Mouse (Mus musculus) G1E (cell line): ENCODE data around the gene Lmx1a. TPM values are rescaled to one million over a fixed set of nuclear protein-coding genes. Genes with fewer than 3 reads are reported as not detected.

ENCODE experiments used
- ATAC-seq: 2 replicates; pipeline ENCODE4 v1.8.0; 2016; ENCODE audit warnings: mild to moderate bottlenecking; ENCODE audit not compliant: insufficient number of reproducible peaks, poor library complexity, low FRiP score, severe bottlenecking; ENCODE audit errors: extremely low read depth
- DNase-seq: peaks from one replicate; pipeline ENCODE4 v3.0.0; 2012; ENCODE audit warnings: low spot score
- H3K27me3 ChIP-seq: 2 replicates; pipeline ENCODE4 v1.6.1; 2012; ENCODE audit warnings: mild to moderate bottlenecking, low read length, inconsistent platforms; ENCODE audit not compliant: insufficient read depth
- H3K36me3 ChIP-seq: replicated peaks from 2 replicates; pipeline ENCODE3; 2012; ENCODE audit warnings: mild to moderate bottlenecking, inconsistent platforms
- H3K4me1 ChIP-seq: 2 replicates; pipeline ENCODE4 v1.6.1; 2012; ENCODE audit warnings: low read depth, low read length, inconsistent platforms, mixed read lengths; ENCODE audit not compliant: insufficient read depth
- H3K4me3 ChIP-seq: 2 replicates; pipeline ENCODE4 v1.5.1; 2012; ENCODE audit warnings: low read depth, mild to moderate bottlenecking, inconsistent platforms, low read length, moderate library complexity, mixed read lengths
- H3K9me3 ChIP-seq: replicated peaks from 2 replicates; pipeline ENCODE4 v1.6.1; 2012; ENCODE audit warnings: inconsistent platforms
- CTCF ChIP-seq: IDR thresholded peaks from 2 replicates; pipeline ENCODE4 v1.5.1; 2012; ENCODE audit warnings: low read depth, low read length, inconsistent platforms, mixed read lengths
- GATA1 ChIP-seq: IDR thresholded peaks from 2 replicates; pipeline ENCODE4 v1.6.1; 2012; ENCODE audit warnings: borderline replicate concordance, low read length, inconsistent platforms, mixed read lengths
- GATA2 ChIP-seq: IDR thresholded peaks from 2 replicates; pipeline ENCODE4 v1.6.1; 2012; ENCODE audit warnings: low read depth, low read length, inconsistent platforms, borderline replicate concordance
- POLR2AphosphoS5 ChIP-seq: IDR thresholded peaks from 2 replicates; pipeline ENCODE4 v1.6.1; 2012; ENCODE audit warnings: low read depth, low read length, inconsistent platforms; ENCODE audit not compliant: insufficient replicate concordance
- TAL1 ChIP-seq: conservative IDR thresholded peaks from 2 replicates; pipeline ENCODE4 v1.6.1; 2012; ENCODE audit warnings: low read depth, low read length, inconsistent platforms, mixed read lengths
- polyA plus RNA-seq: library from polyadenylated mRNA; stranded (reverse); fragments of >175 nt; gene quantifications from 2 replicates; pipeline ENCODE4 v1.2.3, GENCODE M21; 2012
- total RNA-seq, 2 experiments: library from RNA; stranded (forward) in 1 of 2; stranded (reverse) in 1 of 2; fragments of 200-1000 nt in 1 of 2; fragments of >200 nt in 1 of 2; fragmentation: Nextera tagmentation in 1 of 2; gene quantifications; 2 replicates each; pipeline ENCODE4 v1.2.3; 2014 to 2017

Lmx1a gene
- total and polyA plus RNA-seq, 3 experiments: 0.05 TPM; not detected in 2

- TF ChIP-seq GATA1 (no peak), TAL1 (no peak), POLR2AphosphoS5 (no peak), GATA2 (no peak)
- Histone ChIP-seq H3K27me3 (no peaks in the 10 kb centered on the region), H3K36me3 (no peaks in the 10 kb centered on the region), H3K4me3 (no peak overlapping the region), H3K9me3 (peaks cover 73% of the 10 kb centered on the region), H3K4me1 (no peaks in the 10 kb centered on the region)
- ATAC-seq (no peak), DNase-seq (no peak)
These were observed 28.4 kb upstream of the Lmx1a start for GRCm38 (mm10) chr1:167660521-167661101.

- no peaks in the 10 kb centered on the region for H3K36me3 ChIP-seq
- H3K4me3 ChIP-seq: no peak overlapping the region; the same call in 1 of the 2 replicates
- TF ChIP-seq CTCF: no peak
- no peak for TF ChIP-seq GATA1
- H3K9me3 ChIP-seq: peaks cover 73% of the 10 kb centered on the region
- no peak for DNase-seq
- ATAC-seq: no peak
- no peaks in the 10 kb centered on the region for H3K27me3 ChIP-seq
- no peaks in the 10 kb centered on the region for H3K4me1 ChIP-seq
These were observed 27.9 kb upstream of the Lmx1a start for GRCm38 (mm10) chr1:167661123-167661522.

GRCm38 (mm10) chr1:167663136-167663535, 25.9 kb upstream of the Lmx1a start:
- H3K9me3 ChIP-seq: peaks cover 59% of the 10 kb centered on the region
- no peak overlapping the region for H3K4me3 ChIP-seq
- no peaks in the 10 kb centered on the region for H3K27me3 ChIP-seq
- no peaks in the 10 kb centered on the region for H3K36me3 ChIP-seq
- DNase-seq: no peak
- TF ChIP-seq TAL1 (no peak), GATA1 (no peak), GATA2 (no peak), POLR2AphosphoS5 (no peak), CTCF (no peak)
- no peaks in the 10 kb centered on the region for H3K4me1 ChIP-seq
- ATAC-seq: no peak

GRCm38 (mm10) chr1:167669796-167670195, 19.2 kb upstream of the Lmx1a start:
- DNase-seq (no peak), ATAC-seq (no peak)
- H3K4me3 ChIP-seq: no peak overlapping the region
- H3K9me3 ChIP-seq: peaks cover 61% of the 10 kb centered on the region
- H3K4me1 ChIP-seq: no peaks in the 10 kb centered on the region
- no peaks in the 10 kb centered on the region for H3K27me3 ChIP-seq
- H3K36me3 ChIP-seq: no peaks in the 10 kb centered on the region
- TF ChIP-seq TAL1 (no peak), GATA1 (no peak), POLR2AphosphoS5 (no peak), CTCF (peak; percentile 74), GATA2 (no peak)

- H3K36me3 ChIP-seq: no peaks in the 10 kb centered on the region
- H3K4me3 ChIP-seq: no peak overlapping the region; the same call in 1 of the 2 replicates
- no peak for ATAC-seq
- TF ChIP-seq GATA2 (no peak), TAL1 (no peak), CTCF (no peak), POLR2AphosphoS5 (no peak), GATA1 (no peak)
- DNase-seq: no peak
- no peaks in the 10 kb centered on the region for H3K4me1 ChIP-seq
- peaks cover 76% of the 10 kb centered on the region for H3K9me3 ChIP-seq
- no peaks in the 10 kb centered on the region for H3K27me3 ChIP-seq
These were observed 16.5 kb upstream of the Lmx1a start for GRCm38 (mm10) chr1:167672433-167672987.

- Histone ChIP-seq H3K4me3 (no peak overlapping the region), H3K4me1 (no peaks in the 10 kb centered on the region), H3K36me3 (no peaks in the 10 kb centered on the region), H3K27me3 (no peaks in the 10 kb centered on the region), H3K9me3 (peaks cover 56% of the 10 kb centered on the region)
- TF ChIP-seq POLR2AphosphoS5: no peak
- TF ChIP-seq TAL1: no peak
- no peak for TF ChIP-seq GATA2
- no peak for TF ChIP-seq GATA1
- TF ChIP-seq CTCF: no peak
- DNase-seq: no peak
- ATAC-seq: no peak
These were observed 10.0 kb upstream of the Lmx1a start for GRCm38 (mm10) chr1:167679061-167679460.

- H3K4me1 ChIP-seq: no peaks in the 10 kb centered on the region
- no peak overlapping the region; the same call in 1 of the 2 replicates for H3K4me3 ChIP-seq
- no peaks in the 10 kb centered on the region for H3K36me3 ChIP-seq
- H3K27me3 ChIP-seq: no peaks in the 10 kb centered on the region
- DNase-seq: no peak
- no peak for ATAC-seq
- TF ChIP-seq TAL1 (no peak), CTCF (no peak), GATA1 (no peak), POLR2AphosphoS5 (no peak), GATA2 (no peak)
- peaks cover 55% of the 10 kb centered on the region for H3K9me3 ChIP-seq
These were observed 1.1 kb upstream of the Lmx1a start for GRCm38 (mm10) chr1:167688001-167688346.
